Mouse (Mus musculus): ENCODE data around the gene Phf24. TPM values are rescaled to one million over a fixed set of nuclear protein-coding genes. Genes with fewer than 3 reads are reported as not detected.
A peak's percentile ranks its signal among the peaks of the same experiment; 100 is the strongest.

The Phf24 gene
- polyA plus RNA-seq, 1 experiment from 2014 or later = not detected

DNA sequence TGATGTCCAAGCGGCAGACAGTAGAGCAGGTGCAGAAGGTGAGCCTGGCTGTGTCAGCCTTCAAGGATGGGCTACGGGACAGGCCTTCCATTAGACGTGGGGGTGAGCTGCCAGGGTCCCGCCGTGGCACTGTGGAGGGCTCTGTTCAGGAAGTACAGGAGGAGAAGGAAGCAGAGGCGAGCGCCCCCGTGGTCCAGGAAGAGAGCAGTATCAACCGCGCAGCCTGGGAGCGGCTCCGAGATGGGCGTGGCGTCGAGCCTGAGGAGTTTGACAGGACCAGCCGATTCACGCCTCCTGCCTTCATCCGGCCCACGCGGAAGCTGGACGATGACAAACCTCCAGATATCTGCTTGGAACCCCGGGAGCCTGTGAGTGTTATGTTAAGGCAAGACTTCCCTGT lies 17.2 kb downstream of the Phf24 start:
- no peak for ATAC-seq

DNA sequence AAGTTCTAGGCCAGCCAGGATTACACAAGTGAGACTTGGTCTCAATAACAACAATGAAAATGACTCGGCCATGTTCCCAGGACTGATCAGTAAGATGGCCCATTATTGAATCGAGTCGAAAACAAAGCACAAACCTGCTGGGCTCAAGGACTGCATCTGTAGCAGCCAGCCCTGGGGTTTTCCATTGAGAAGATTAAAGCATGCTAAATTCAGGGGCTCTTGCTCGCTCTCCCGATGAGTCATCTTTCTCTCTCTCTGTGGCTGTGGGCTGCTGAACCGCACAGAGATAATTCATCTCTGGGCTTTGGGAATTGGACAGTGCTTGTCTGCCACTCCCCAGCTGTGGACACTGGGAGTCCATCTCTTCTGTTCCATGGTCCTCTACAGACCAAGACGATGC lies 24.9 kb downstream of the Phf24 start:
- DNase-seq (ENCODE audit: low read depth, low spot score) (no peak), ATAC-seq (no peak)
- ChIA-PET POLR2A (no interaction called here), CTCF (no interaction called here)
- peaks cover 32% of the 10 kb centered on the region for H3K27me3 ChIP-seq
- in situ Hi-C loops (cut with MboI; ENCODE audit: low pct_unique_long_range_greater_than_20kb) = no loop called here
- TF ChIP-seq CTCF (IDR thresholded peaks at IDR 0.05) = no peak

More for the DNA sequence above, 17.2 kb downstream of the Phf24 start:
- in situ Hi-C loops (cut with MboI; ENCODE audit: low pct_unique_long_range_greater_than_20kb) = no loop called here
- H3K27me3 ChIP-seq = peaks cover 35% of the 10 kb centered on the region
- ChIA-PET CTCF (no interaction called here), POLR2A (no interaction called here)
- TF ChIP-seq CTCF (IDR thresholded peaks at IDR 0.05) = no peak
- no peak for DNase-seq (ENCODE audit: low read depth, low spot score)

DNA sequence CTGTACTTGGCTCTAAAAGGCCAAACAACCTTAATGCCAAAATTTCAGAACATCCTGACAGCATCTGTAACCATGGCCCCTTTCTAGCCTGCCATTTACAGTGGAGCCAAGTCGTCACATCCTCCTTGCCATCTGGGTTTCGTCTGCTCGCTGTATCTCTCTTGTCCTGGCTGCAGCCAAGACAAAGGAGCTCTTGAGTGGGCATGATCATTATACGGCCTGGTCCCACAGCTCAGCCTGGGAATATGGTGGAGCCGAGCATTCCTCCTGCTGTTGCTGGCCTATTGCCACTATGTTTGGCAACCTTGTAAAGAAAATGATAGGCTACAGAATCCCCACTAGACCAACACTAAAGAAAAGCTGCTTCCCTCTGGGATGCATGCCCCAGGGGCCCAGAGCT lies 26.9 kb downstream of the Phf24 start:
- in situ Hi-C loops (cut with MboI; ENCODE audit: low pct_unique_long_range_greater_than_20kb) = no loop called here
- ChIA-PET CTCF (no interaction called here), POLR2A (no interaction called here)
- TF ChIP-seq CTCF (IDR thresholded peaks at IDR 0.05) = no peak
- ATAC-seq (no peak), DNase-seq (ENCODE audit: low read depth, low spot score) (no peak)
- peaks cover 17% of the 10 kb centered on the region for H3K27me3 ChIP-seq

DNA sequence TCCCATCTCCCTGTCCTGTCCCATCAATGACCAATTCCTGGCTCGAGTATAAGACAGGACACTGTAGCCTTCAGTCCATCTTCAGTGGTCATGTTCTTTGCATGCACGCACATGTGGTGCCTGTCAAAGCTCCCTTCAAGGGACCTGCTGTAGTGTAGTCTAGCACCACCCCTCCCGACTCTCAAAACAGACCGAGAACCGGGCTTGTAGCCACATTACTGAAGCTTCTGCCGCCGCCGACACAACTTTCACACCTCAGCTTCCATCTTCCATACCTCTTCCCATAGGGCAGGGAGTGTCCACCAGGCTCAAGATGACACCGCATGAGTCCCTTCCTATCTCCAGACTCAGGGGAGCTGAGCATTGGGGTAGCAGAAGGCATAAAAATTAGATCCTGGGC lies 27.7 kb downstream of the Phf24 start:
- TF ChIP-seq CTCF (IDR thresholded peaks at IDR 0.05) = no peak
- H3K27me3 ChIP-seq = peaks cover 9% of the 10 kb centered on the region
- ChIA-PET POLR2A (no interaction called here), CTCF (interaction anchor here (2.6 to 2.7 kb wide), 2 partner anchors 10 to 18 kb away, joined by 10 to 12 read pairs; no protein-coding TSS in a partner anchor)
- DNase-seq (ENCODE audit: low read depth, low spot score) = no peak
- no peak for ATAC-seq
- in situ Hi-C loops (cut with MboI; ENCODE audit: low pct_unique_long_range_greater_than_20kb) = no loop called here

DNA sequence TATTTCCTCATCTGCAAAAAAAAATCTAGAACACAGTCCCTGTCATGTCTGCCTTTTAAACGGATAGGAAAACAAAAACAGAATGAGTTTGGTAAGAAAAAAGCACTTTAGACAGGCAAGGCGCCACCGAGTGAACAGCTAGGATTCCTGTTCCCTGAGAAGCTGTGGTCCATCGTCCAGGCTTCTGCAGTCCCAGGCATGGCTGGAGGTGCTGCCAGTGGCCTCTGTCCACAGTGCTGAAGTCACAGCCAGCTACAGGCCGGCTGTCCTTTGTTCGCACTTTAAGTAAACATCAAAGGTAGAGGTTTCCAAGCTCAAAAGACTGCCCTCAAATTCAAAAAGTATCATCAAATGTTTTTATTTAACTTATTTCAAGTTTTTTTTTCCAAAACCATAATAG lies 28.6 kb downstream of the Phf24 start:
- H3K27me3 ChIP-seq = peaks cover 8% of the 10 kb centered on the region
- ChIA-PET POLR2A (interaction anchor here (0.6 kb wide), 1 partner anchor 36 kb away, joined by 5 read pairs; no protein-coding TSS in a partner anchor), CTCF (interaction anchor here (0.7 to 2.7 kb wide), 4 partner anchors 9 to 17 kb away, joined by 3 to 12 read pairs (median 8); no protein-coding TSS in a partner anchor)
- in situ Hi-C loops (cut with MboI; ENCODE audit: low pct_unique_long_range_greater_than_20kb) = no loop called here
- no peak for DNase-seq (ENCODE audit: low read depth, low spot score)
- no peak for ATAC-seq
- TF ChIP-seq CTCF (IDR thresholded peaks at IDR 0.05) = no peak

DNA sequence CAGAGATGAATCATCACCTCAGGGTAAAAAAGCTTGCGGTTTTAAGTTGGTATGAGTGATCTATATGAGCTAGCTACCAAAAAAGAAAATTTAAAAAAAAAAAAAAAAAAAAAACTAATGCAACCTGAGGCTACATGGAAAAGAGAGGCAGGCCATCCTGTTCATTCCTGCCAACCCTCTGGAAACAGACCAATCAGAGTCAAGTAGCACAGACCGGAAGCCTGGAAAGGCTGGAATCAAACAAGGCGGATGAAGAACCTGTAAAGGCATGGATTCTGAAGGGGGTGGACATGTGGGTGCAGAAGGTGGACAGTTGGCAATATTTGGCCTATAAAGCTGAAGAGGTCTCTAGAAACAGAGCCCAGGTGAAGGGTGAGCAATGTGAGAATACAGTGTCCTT lies 29.0 kb downstream of the Phf24 start:
- ATAC-seq = no peak
- CTCF ChIA-PET = interaction anchor here (0.7 to 2.7 kb wide), 4 partner anchors 9 to 17 kb away, joined by 3 to 12 read pairs (median 8); no protein-coding TSS in a partner anchor
- POLR2A ChIA-PET = interaction anchor here (0.6 kb wide), 1 partner anchor 36 kb away, joined by 5 read pairs; no protein-coding TSS in a partner anchor
- in situ Hi-C loops (cut with MboI; ENCODE audit: low pct_unique_long_range_greater_than_20kb) = no loop called here
- peaks cover 8% of the 10 kb centered on the region for H3K27me3 ChIP-seq
- TF ChIP-seq CTCF (IDR thresholded peaks at IDR 0.05) = no peak
- no peak for DNase-seq (ENCODE audit: low read depth, low spot score)

DNA sequence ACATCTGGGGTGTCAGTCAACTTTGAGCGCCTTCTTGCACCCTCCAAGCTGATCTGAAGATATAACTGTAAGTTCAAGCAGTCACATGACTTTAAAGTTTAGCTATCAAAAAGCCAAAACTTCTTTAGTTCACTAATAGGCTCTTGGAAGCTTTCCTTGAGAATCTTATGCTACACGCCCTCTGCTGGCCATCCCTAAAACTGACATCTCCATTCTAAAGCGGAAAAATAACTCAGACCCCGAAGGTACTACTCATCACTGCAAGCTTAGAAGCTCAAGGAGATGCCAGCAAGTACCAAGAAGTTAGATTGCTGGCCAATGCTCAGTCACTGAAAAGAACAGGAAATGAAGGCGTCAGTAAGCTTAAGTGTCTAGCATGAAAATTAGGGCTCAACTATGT lies 29.5 kb downstream of the Phf24 start:
- POLR2A ChIA-PET = no interaction called here
- DNase-seq (ENCODE audit: low read depth, low spot score) (no peak), ATAC-seq (no peak)
- no peak for TF ChIP-seq CTCF (IDR thresholded peaks at IDR 0.05)
- CTCF ChIA-PET = interaction anchor here (0.7 to 2.7 kb wide), 4 partner anchors 9 to 16 kb away, joined by 3 to 12 read pairs (median 8); no protein-coding TSS in a partner anchor
- peaks cover 8% of the 10 kb centered on the region for H3K27me3 ChIP-seq
- in situ Hi-C loops (cut with MboI; ENCODE audit: low pct_unique_long_range_greater_than_20kb) = no loop called here

DNA sequence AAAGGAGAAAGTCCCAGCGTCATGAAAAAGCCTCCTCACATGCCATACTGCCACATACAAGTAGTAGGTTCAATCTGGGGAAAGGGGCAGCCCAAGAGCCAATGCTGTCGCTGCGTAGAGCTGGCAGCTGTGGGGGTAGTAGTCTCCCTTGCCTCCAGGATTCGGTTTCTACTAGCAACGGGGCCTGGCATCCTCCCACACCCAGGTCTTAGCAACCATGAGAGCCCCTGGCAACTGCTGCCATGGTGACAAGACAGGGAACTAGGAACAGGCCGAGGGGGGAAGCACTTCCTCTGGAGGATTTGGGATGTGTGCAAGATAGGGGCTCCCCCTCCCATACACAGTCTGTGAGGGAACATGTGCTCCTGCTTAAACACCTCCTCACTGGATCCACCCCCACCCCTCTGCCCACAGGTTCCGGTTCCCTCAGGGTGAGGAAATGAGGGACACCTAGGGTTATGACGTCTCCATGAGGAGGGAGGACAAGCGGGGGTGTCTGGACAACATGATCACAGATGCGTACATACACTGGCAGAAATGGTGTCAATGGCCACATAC lies 30.4 kb downstream of the Phf24 start:
- ChIA-PET POLR2A (interaction anchor here (0.6 kb wide), 1 partner anchor 43 kb away, joined by 3 read pairs; no protein-coding TSS in a partner anchor), CTCF (interaction anchor here (2.6 to 2.7 kb wide), 2 partner anchors 8 to 15 kb away, joined by 10 to 12 read pairs; no protein-coding TSS in a partner anchor)
- DNase-seq (ENCODE audit: low read depth, low spot score) (no peak), ATAC-seq (no peak)
- in situ Hi-C loops (cut with MboI; ENCODE audit: low pct_unique_long_range_greater_than_20kb) = no loop called here
- TF ChIP-seq CTCF (IDR thresholded peaks at IDR 0.05) = no peak
- H3K27me3 ChIP-seq = peaks cover 8% of the 10 kb centered on the region

DNA sequence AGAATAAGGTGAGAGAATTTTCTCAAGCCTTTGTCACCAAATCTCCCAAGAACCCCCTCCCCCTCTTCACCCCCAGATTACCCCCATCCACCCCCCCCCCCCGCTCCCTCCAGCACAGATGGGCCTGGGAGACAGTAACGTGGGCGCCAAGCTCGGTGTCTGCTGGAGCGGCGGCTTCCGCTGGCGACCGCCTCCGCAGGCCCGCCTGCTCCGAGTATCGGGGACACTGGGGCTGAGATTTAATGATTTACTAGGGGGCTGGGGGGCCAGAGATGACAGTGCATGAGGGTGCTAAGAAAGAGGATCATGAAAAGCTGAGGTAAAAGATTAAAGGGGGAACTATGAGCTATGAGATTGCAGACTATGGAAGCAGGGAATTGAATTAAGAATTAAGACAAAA lies 32.1 kb downstream of the Phf24 start:
- POLR2A ChIA-PET = no interaction called here
- DNase-seq (ENCODE audit: low read depth, low spot score) (no peak), ATAC-seq (no peak)
- no peak for TF ChIP-seq CTCF (IDR thresholded peaks at IDR 0.05)
- CTCF ChIA-PET = no interaction called here
- no peaks in the 10 kb centered on the region for H3K27me3 ChIP-seq
- in situ Hi-C loops (cut with MboI; ENCODE audit: low pct_unique_long_range_greater_than_20kb) = no loop called here

- POLR2A ChIA-PET = no interaction called here
- CTCF ChIA-PET = interaction anchor here (4.1 kb wide), 1 partner anchor 13 kb away, joined by 25 read pairs; no protein-coding TSS in a partner anchor
- in situ Hi-C loops (cut with MboI; ENCODE audit: low pct_unique_long_range_greater_than_20kb) = no loop called here
- H3K27me3 ChIP-seq = no peaks in the 10 kb centered on the region
- DNase-seq (ENCODE audit: low read depth, low spot score) = no peak
- no peak for ATAC-seq
- no peak for TF ChIP-seq CTCF (IDR thresholded peaks at IDR 0.05)
Measured at GRCm38 (mm10) chr4:42949051-42949675, 32.7 kb downstream of the Phf24 start.

DNA sequence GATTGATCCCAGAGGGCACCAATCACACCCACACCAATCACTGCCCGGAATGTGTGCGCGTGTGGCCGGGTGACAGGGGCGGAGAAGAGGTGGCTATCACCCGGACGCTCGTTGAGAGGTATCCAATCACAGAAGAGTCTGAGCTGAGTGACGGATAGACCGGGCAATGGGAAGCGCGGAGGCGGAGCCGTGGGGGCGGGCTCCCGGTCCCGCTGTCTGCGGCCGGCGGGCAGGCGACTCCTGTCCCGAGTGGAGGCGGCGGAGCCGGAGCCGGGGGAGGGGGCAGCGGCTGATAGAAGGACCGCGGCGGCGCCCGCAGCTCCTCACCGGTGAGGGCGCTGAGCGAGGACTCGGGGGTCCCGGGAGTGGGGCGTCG lies 33.2 kb downstream of the Phf24 start, which contains the start of gene Dnajb5:
TSS of gene Dnajb5 (plus strand) at position 139 of the 376 bp plus-strand sequence.
- no peaks in the 10 kb centered on the region for H3K27me3 ChIP-seq
- peak; percentile 85 for DNase-seq (ENCODE audit: low read depth, low spot score)
- ATAC-seq = peak; percentile 95
- in situ Hi-C loops (cut with MboI; ENCODE audit: low pct_unique_long_range_greater_than_20kb) = no loop called here
- POLR2A ChIA-PET = no interaction called here
- TF ChIP-seq CTCF (IDR thresholded peaks at IDR 0.05) = no peak
- CTCF ChIA-PET = interaction anchor here (4.1 kb wide), 1 partner anchor 12 kb away, joined by 25 read pairs; no protein-coding TSS in a partner anchor

Measured in Patski (cell line).